Mouse (Mus musculus) heart, embryonic 12.5 days (tissue): ENCODE results near the gene Pogz. TPM values are rescaled to one million over a fixed set of nuclear protein-coding genes. Genes with fewer than 3 reads are reported as not detected.

Experiments
- ATAC-seq: fragments of 200-750 bp; cut with Nextera tagmentation; 2 replicates; pipeline ENCODE4 v1.8.0; 2017; ENCODE audit warnings: moderate TSS enrichment, moderate library complexity; ENCODE audit not compliant: insufficient number of reproducible peaks, low FRiP score
- H3K27ac ChIP-seq: fragments of 300-500 bp; sonication (generic); 2 replicates; pipeline ENCODE4 v1.5.1; 2016; ENCODE audit warnings: mild to moderate bottlenecking, moderate library complexity; ENCODE audit not compliant: poor library complexity, severe bottlenecking
- H3K27me3 ChIP-seq: fragments of 300-500 bp; sonication (generic); replicated peaks from 2 replicates; pipeline ENCODE4 v1.6.1; 2016; ENCODE audit warnings: mild to moderate bottlenecking, moderate library complexity
- H3K36me3 ChIP-seq: fragments of 300-500 bp; sonication (generic); 2 replicates; pipeline ENCODE4 v1.6.1; 2016; ENCODE audit warnings: mild to moderate bottlenecking, moderate library complexity
- H3K4me1 ChIP-seq: fragments of 300-500 bp; sonication (generic); replicated peaks from 2 replicates; pipeline ENCODE4 v1.6.1; 2016; ENCODE audit warnings: mild to moderate bottlenecking
- H3K4me2 ChIP-seq: fragments of 300-500 bp; sonication (generic); 2 replicates; pipeline ENCODE4 v1.6.1; 2016; ENCODE audit warnings: mild to moderate bottlenecking, moderate library complexity
- H3K4me3 ChIP-seq: fragments of 300-500 bp; sonication (generic); 2 replicates; pipeline ENCODE4 v1.5.1; 2016; ENCODE audit warnings: mild to moderate bottlenecking
- H3K9ac ChIP-seq: fragments of 300-500 bp; sonication (generic); 2 replicates; pipeline ENCODE4 v1.6.1; 2016; ENCODE audit warnings: mild to moderate bottlenecking, moderate library complexity
- H3K9me3 ChIP-seq: fragments of 300-500 bp; sonication (generic); replicated peaks from 2 replicates; pipeline ENCODE4 v1.6.1; 2016; ENCODE audit warnings: mild to moderate bottlenecking, moderate library complexity
- WGBS: fragments of 180-500 bp; shearing (Covaris S2); methylation state at CpG from one replicate; pipeline ENCODE4 v1.1.7; 2016; 5-methylcytosine and 5-hydroxymethylcytosine counted together
- polyA plus RNA-seq: library from polyadenylated mRNA; unstranded; fragments of >200 nt; fragmentation: Nextera tagmentation; extraction: Ambion mirVana; gene quantifications from 2 replicates; pipeline ENCODE4 v1.2.1, GENCODE M21; 2016

Pogz gene
- polyA plus RNA-seq, 1 experiment from 2014 or later = 12.8 TPM

- H3K4me1 ChIP-seq = peaks cover 8% of the 10 kb centered on the region
- H3K9ac ChIP-seq = no peak overlapping the region
- ATAC-seq = no peak
- no peak overlapping the region for H3K4me3 ChIP-seq
- H3K9me3 ChIP-seq = 0 out of 2 replicates have a peak, but pooled peaks cover 3% of the 10 kb centered on the region
- WGBS = 71% methylated on average over 5 of the region's 5 CpGs
- H3K27me3 ChIP-seq = no peaks in the 10 kb centered on the region
- no peaks in the 10 kb centered on the region for H3K36me3 ChIP-seq
- H3K27ac ChIP-seq = no peak overlapping the region
- H3K4me2 ChIP-seq = peak overlapping the region; percentile 53
Observed at GRCm38 (mm10) chr3:94832701-94833100, 4.7 kb upstream of the Pogz start.

- H3K27ac ChIP-seq = no peak overlapping the region
- H3K4me3 ChIP-seq = no peak overlapping the region
- no peaks in the 10 kb centered on the region for H3K36me3 ChIP-seq
- H3K27me3 ChIP-seq = no peaks in the 10 kb centered on the region
- H3K4me1 ChIP-seq = peaks cover 8% of the 10 kb centered on the region
- no peak overlapping the region for H3K4me2 ChIP-seq
- no peak overlapping the region for H3K9ac ChIP-seq
- ATAC-seq = no peak
- 0 out of 2 replicates have a peak, but pooled peaks cover 3% of the 10 kb centered on the region for H3K9me3 ChIP-seq
Observed at GRCm38 (mm10) chr3:94833358-94833757, 4.0 kb upstream of the Pogz start.

GRCm38 (mm10) chr3:94835396-94835795, 2.0 kb upstream of the Pogz start:
- Histone ChIP-seq H3K9ac (no peak overlapping the region), H3K9me3 (0 out of 2 replicates have a peak, but pooled peaks cover 3% of the 10 kb centered on the region), H3K27ac (no peak overlapping the region), H3K4me3 (no peak overlapping the region), H3K4me2 (no peak overlapping the region), H3K4me1 (peaks cover 24% of the 10 kb centered on the region), H3K27me3 (no peaks in the 10 kb centered on the region), H3K36me3 (no peaks in the 10 kb centered on the region)
- WGBS = 57% methylated on average over 3 of the region's 3 CpGs
- no peak for ATAC-seq

GRCm38 (mm10) chr3:94837959-94838496, 661 bp downstream of the Pogz start:
- 0 out of 2 replicates have a peak, but pooled peaks cover 3% of the 10 kb centered on the region for H3K9me3 ChIP-seq
- peak overlapping the region; percentile 99 for H3K27ac ChIP-seq
- peak overlapping the region; percentile 90 for H3K9ac ChIP-seq
- under 1% methylated on average over 42 of the region's 62 CpGs for WGBS
- peak overlapping the region; percentile 78 for H3K4me3 ChIP-seq
- H3K4me1 ChIP-seq = peaks cover 22% of the 10 kb centered on the region
- peak; percentile 80 for ATAC-seq
- no peaks in the 10 kb centered on the region for H3K27me3 ChIP-seq
- H3K4me2 ChIP-seq = peak overlapping the region; percentile 74
- no peaks in the 10 kb centered on the region for H3K36me3 ChIP-seq

GRCm38 (mm10) chr3:94838631-94839030, 1.3 kb downstream of the Pogz start:
- Histone ChIP-seq H3K9me3 (no peaks in the 10 kb centered on the region), H3K4me2 (peak overlapping the region; percentile 74), H3K27ac (peak overlapping the region; percentile 99), H3K4me3 (peak overlapping the region; percentile 78), H3K27me3 (no peaks in the 10 kb centered on the region), H3K36me3 (no peaks in the 10 kb centered on the region), H3K9ac (peak overlapping the region; percentile 90), H3K4me1 (peaks cover 22% of the 10 kb centered on the region)
- ATAC-seq = no peak
- WGBS = 27% methylated on average over 9 of the region's 9 CpGs

- peaks cover 22% of the 10 kb centered on the region for H3K4me1 ChIP-seq
- H3K27me3 ChIP-seq = no peaks in the 10 kb centered on the region
- no peak overlapping the region for H3K27ac ChIP-seq
- H3K9me3 ChIP-seq = no peaks in the 10 kb centered on the region
- H3K9ac ChIP-seq = no peak overlapping the region
- H3K4me2 ChIP-seq = peak overlapping the region; percentile 74
- no peaks in the 10 kb centered on the region for H3K36me3 ChIP-seq
- WGBS = 68% methylated on average over 5 of the region's 5 CpGs
- H3K4me3 ChIP-seq = peak overlapping the region; percentile 15; the same call in 1 of the 2 replicates
- no peak for ATAC-seq
Observed at GRCm38 (mm10) chr3:94839101-94839500, 1.7 kb downstream of the Pogz start.

- no peak for ATAC-seq
- Histone ChIP-seq H3K36me3 (no peaks in the 10 kb centered on the region), H3K4me2 (no peak overlapping the region)
Observed at GRCm38 (mm10) chr3:94847382-94847781, 10.0 kb downstream of the Pogz start.

GRCm38 (mm10) chr3:94849338-94849737, 12.0 kb downstream of the Pogz start:
- Histone ChIP-seq H3K36me3 (peaks cover 4% of the 10 kb centered on the region), H3K27ac (no peak overlapping the region), H3K9ac (no peak overlapping the region), H3K9me3 (no peaks in the 10 kb centered on the region), H3K4me3 (no peak overlapping the region), H3K4me1 (peaks cover 29% of the 10 kb centered on the region), H3K27me3 (no peaks in the 10 kb centered on the region), H3K4me2 (no peak overlapping the region)
- no peak for ATAC-seq
- WGBS = 13% methylated on average over 1 of the region's 1 CpGs

More at GRCm38 (mm10) chr3:94847382-94847781, 10.0 kb downstream of the Pogz start:
- no peak overlapping the region for H3K27ac ChIP-seq
- 80% methylated on average over 2 of the region's 2 CpGs for WGBS
- H3K9ac ChIP-seq = no peak overlapping the region
- H3K4me1 ChIP-seq = peaks cover 22% of the 10 kb centered on the region
- H3K4me3 ChIP-seq = no peak overlapping the region
- no peaks in the 10 kb centered on the region for H3K9me3 ChIP-seq
- H3K27me3 ChIP-seq = no peaks in the 10 kb centered on the region

- no peak overlapping the region for H3K27ac ChIP-seq
- ATAC-seq = no peak
- peaks cover 22% of the 10 kb centered on the region for H3K4me1 ChIP-seq
- 65% methylated on average over 3 of the region's 3 CpGs for WGBS
- H3K9me3 ChIP-seq = no peaks in the 10 kb centered on the region
- no peak overlapping the region for H3K9ac ChIP-seq
- H3K4me2 ChIP-seq = no peak overlapping the region
- no peaks in the 10 kb centered on the region for H3K27me3 ChIP-seq
- H3K4me3 ChIP-seq = no peak overlapping the region
- peaks cover 24% of the 10 kb centered on the region for H3K36me3 ChIP-seq
Observed at GRCm38 (mm10) chr3:94851731-94852130, 14.4 kb downstream of the Pogz start.

- H3K4me1 ChIP-seq = peaks cover 22% of the 10 kb centered on the region
- H3K36me3 ChIP-seq = peaks cover 29% of the 10 kb centered on the region
- H3K27ac ChIP-seq = no peak overlapping the region
- no peaks in the 10 kb centered on the region for H3K27me3 ChIP-seq
- no peak overlapping the region for H3K9ac ChIP-seq
- no peaks in the 10 kb centered on the region for H3K9me3 ChIP-seq
- H3K4me2 ChIP-seq = no peak overlapping the region
- no peak overlapping the region for H3K4me3 ChIP-seq
- no peak for ATAC-seq
- 83% methylated on average over 3 of the region's 3 CpGs for WGBS
Observed at GRCm38 (mm10) chr3:94852215-94852614, 14.8 kb downstream of the Pogz start.

- H3K4me1 ChIP-seq = no peaks in the 10 kb centered on the region
- 81% methylated on average over 2 of the region's 2 CpGs for WGBS
- H3K9me3 ChIP-seq = no peaks in the 10 kb centered on the region
- no peak overlapping the region for H3K4me2 ChIP-seq
- no peak overlapping the region for H3K4me3 ChIP-seq
- H3K36me3 ChIP-seq = peaks cover 67% of the 10 kb centered on the region
- ATAC-seq = no peak
- H3K27me3 ChIP-seq = no peaks in the 10 kb centered on the region
- no peak overlapping the region for H3K27ac ChIP-seq
- no peak overlapping the region for H3K9ac ChIP-seq
Observed at GRCm38 (mm10) chr3:94859471-94859870, 22.1 kb downstream of the Pogz start.

GRCm38 (mm10) chr3:94869011-94869410, 31.6 kb downstream of the Pogz start:
- H3K4me2 ChIP-seq = no peak overlapping the region
- WGBS = 88% methylated on average over 3 of the region's 3 CpGs
- no peaks in the 10 kb centered on the region for H3K9me3 ChIP-seq
- no peak for ATAC-seq
- H3K27ac ChIP-seq = no peak overlapping the region
- no peaks in the 10 kb centered on the region; the same call in 1 of the 2 replicates for H3K4me1 ChIP-seq
- H3K36me3 ChIP-seq = peaks cover 72% of the 10 kb centered on the region
- H3K4me3 ChIP-seq = no peak overlapping the region
- H3K27me3 ChIP-seq = no peaks in the 10 kb centered on the region
- H3K9ac ChIP-seq = no peak overlapping the region
